Mouse (Mus musculus): ENCODE measurements around the gene Tbx10. TPM values are rescaled to one million over a fixed set of nuclear protein-coding genes. Genes with fewer than 3 reads are reported as not detected.
"Not testable (repeated sequence)": the region's sequence is repeated elsewhere in the genome, so short reads cannot be mapped to it uniquely, and the experiment has no call there.

Tbx10 gene
- polyA plus RNA-seq, 1 experiment = 0.10 TPM

- 35% methylated on average over 14 of the region's 14 CpGs for whole genome bisulfite sequencing
- peak; percentile 52; the same call in 1 of the 2 replicates for TF ChIP-seq POLR2A (IDR thresholded peaks at IDR 0.05; ENCODE audit: low read depth, low read length)
- TF ChIP-seq CTCF (IDR thresholded peaks at IDR 0.05; ENCODE audit: extremely low read depth, insufficient read length, insufficient replicate concordance, low read depth, low read length) = no peak
- Histone ChIP-seq H3K27ac (ENCODE audit: insufficient read depth, low read depth, low read length) (peak overlapping the region; percentile 64), H3K4me3 (ENCODE audit: low read depth, low read length) (peak overlapping the region; percentile 64), H3K36me3 (ENCODE audit: control insufficient read depth, insufficient read depth, low read length) (no peaks in the 10 kb centered on the region), H3K27me3 (ENCODE audit: control insufficient read depth, insufficient read depth, low read length) (no peaks in the 10 kb centered on the region), H3K4me1 (ENCODE audit: control insufficient read depth, insufficient read depth, insufficient read length, low read length) (peaks cover 10% of the 10 kb centered on the region)
Observed at GRCm38 (mm10) chr19:4042124-4042523, 49.6 kb downstream of the Tbx10 start.

DNA sequence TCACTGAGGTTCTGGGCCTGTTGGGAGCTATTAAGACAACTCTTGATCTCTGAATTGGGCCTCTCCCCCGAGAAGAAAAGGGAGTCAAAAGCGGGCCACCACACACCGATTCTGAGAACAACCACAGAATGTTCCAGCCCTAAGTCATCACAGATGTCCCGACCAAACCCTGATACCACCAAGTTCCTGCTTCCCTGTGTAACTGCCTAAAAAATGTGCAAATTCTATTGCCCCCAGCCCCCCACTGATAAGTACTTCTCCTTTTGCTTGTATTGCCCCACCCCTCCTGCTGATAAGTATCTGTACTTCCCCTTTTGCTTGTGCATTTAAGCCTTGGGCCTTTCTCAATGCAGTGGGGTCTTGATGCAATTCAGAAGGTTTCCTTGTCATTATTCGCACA, 51.6 kb downstream of the Tbx10 start:
- not testable (repeated sequence) for H3K27ac ChIP-seq (ENCODE audit: insufficient read depth, low read depth, low read length); H3K36me3 ChIP-seq (ENCODE audit: control insufficient read depth, insufficient read depth, low read length); H3K4me3 ChIP-seq (ENCODE audit: low read depth, low read length); H3K27me3 ChIP-seq (ENCODE audit: control insufficient read depth, insufficient read depth, low read length)
- WGBS = 82% methylated on average over 5 of the region's 5 CpGs
- H3K4me1 ChIP-seq (ENCODE audit: control insufficient read depth, insufficient read depth, insufficient read length, low read length) = peaks cover 13% of the 10 kb centered on the region

- no peaks in the 10 kb centered on the region for H3K36me3 ChIP-seq (ENCODE audit: control insufficient read depth, insufficient read depth, low read length)
- H3K4me3 ChIP-seq (ENCODE audit: low read depth, low read length) = peak within 1 kb of the TSS; percentile 19
- TF ChIP-seq POLR2A (IDR thresholded peaks at IDR 0.05; ENCODE audit: low read depth, low read length) (no peak), CTCF (IDR thresholded peaks at IDR 0.05; ENCODE audit: extremely low read depth, insufficient read length, insufficient replicate concordance, low read depth, low read length) (peak; percentile 41; the same call in 1 of the 2 replicates)
- 8% methylated on average over 16 of the region's 16 CpGs for WGBS
- H3K27me3 ChIP-seq (ENCODE audit: control insufficient read depth, insufficient read depth, low read length) = no peaks in the 10 kb centered on the region
- peak within 1 kb of the TSS; percentile 98 for H3K27ac ChIP-seq (ENCODE audit: insufficient read depth, low read depth, low read length)
- peaks cover 13% of the 10 kb centered on the region for H3K4me1 ChIP-seq (ENCODE audit: control insufficient read depth, insufficient read depth, insufficient read length, low read length)
Observed at GRCm38 (mm10) chr19:4045966-4046865, 53.7 kb downstream of the Tbx10 start, which contains the start of gene Gstp2. Gene Gstp2 (minus strand): TSS chr19:4046023.

DNA sequence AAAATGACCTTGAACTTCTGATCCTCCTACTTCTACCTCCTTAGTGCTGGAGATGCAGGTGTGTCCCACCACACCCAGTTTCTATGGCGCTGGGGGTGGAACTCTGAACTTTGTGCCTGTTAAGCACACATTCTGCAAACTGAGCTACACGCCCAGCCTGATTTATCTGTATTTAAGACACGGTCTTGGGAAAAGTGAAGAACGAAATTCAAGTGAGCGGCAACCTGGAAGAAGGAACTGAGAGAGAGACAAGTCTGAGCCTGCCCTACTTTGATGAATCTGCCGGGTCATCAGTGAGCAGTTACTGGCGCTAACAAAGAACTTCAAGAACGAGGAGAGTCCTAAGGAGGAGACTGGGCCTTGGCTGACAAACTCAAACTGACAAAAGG, 54.3 kb downstream of the Tbx10 start:
- Histone ChIP-seq H3K27me3 (ENCODE audit: control insufficient read depth, insufficient read depth, low read length) (no peaks in the 10 kb centered on the region), H3K4me1 (ENCODE audit: control insufficient read depth, insufficient read depth, insufficient read length, low read length) (peaks cover 12% of the 10 kb centered on the region), H3K36me3 (ENCODE audit: control insufficient read depth, insufficient read depth, low read length) (no peaks in the 10 kb centered on the region), H3K27ac (ENCODE audit: insufficient read depth, low read depth, low read length) (peak overlapping the region; percentile 98), H3K4me3 (ENCODE audit: low read depth, low read length) (peak overlapping the region; percentile 30; the same call in 1 of the 2 replicates)
- TF ChIP-seq CTCF (IDR thresholded peaks at IDR 0.05; ENCODE audit: extremely low read depth, insufficient read length, insufficient replicate concordance, low read depth, low read length) (no peak), POLR2A (IDR thresholded peaks at IDR 0.05; ENCODE audit: low read depth, low read length) (no peak)
- 28% methylated on average over 8 of the region's 8 CpGs for WGBS

DNA sequence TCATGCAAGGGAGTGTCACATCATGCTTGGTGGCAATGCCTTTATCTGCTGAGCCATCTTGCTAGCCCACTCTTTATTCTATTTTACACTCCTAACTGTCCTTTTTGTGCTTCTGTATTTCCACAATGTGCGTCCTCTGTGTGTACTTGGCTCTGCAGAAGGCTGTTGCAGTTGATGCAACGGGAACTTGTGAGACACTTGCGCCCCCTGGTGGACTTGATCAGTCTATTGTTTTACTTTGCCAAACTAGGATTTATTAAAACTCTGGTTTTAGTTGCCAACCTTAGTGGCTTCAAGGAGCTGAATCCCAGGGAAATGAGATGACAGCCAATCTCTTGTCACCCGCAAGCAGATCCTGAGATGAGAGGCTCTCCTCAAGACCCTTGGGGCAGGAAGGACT, 55.3 kb downstream of the Tbx10 start:
- peak overlapping the region; percentile 98 for H3K27ac ChIP-seq (ENCODE audit: insufficient read depth, low read depth, low read length)
- 18% methylated on average over 4 of the region's 4 CpGs for WGBS
- peak overlapping the region; percentile 17; the same call in 1 of the 2 replicates for H3K4me3 ChIP-seq (ENCODE audit: low read depth, low read length)
- peaks cover 8% of the 10 kb centered on the region for H3K4me1 ChIP-seq (ENCODE audit: control insufficient read depth, insufficient read depth, insufficient read length, low read length)
- TF ChIP-seq CTCF (IDR thresholded peaks at IDR 0.05; ENCODE audit: extremely low read depth, insufficient read length, insufficient replicate concordance, low read depth, low read length) (peak; percentile 85; the same call in 1 of the 2 replicates), POLR2A (IDR thresholded peaks at IDR 0.05; ENCODE audit: low read depth, low read length) (no peak)
- H3K36me3 ChIP-seq (ENCODE audit: control insufficient read depth, insufficient read depth, low read length) = no peaks in the 10 kb centered on the region
- H3K27me3 ChIP-seq (ENCODE audit: control insufficient read depth, insufficient read depth, low read length) = no peaks in the 10 kb centered on the region

DNA sequence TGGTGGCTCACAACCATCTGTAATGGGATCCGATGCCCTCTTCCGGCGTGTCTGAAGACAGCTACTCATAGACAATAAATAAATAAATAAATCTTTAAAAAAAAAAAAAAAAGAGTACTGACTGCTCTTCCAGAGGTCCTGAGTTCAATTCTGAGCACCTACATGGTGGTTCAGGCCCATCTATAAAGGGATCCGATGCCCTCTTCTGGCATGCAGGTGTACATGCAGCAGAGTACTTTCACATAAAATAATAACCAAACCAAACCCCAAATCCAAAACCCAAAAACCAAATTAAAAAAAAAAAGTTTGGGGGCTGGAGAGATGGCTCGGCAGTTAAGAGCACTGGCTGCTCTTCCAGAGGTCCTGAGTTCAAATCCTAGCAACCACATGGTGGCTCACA, 56.5 kb downstream of the Tbx10 start:
- WGBS = 86% methylated on average over 5 of the region's 5 CpGs
- H3K27me3 ChIP-seq (ENCODE audit: control insufficient read depth, insufficient read depth, low read length); H3K4me3 ChIP-seq (ENCODE audit: low read depth, low read length); H3K4me1 ChIP-seq (ENCODE audit: control insufficient read depth, insufficient read depth, insufficient read length, low read length); H3K27ac ChIP-seq (ENCODE audit: insufficient read depth, low read depth, low read length); H3K36me3 ChIP-seq (ENCODE audit: control insufficient read depth, insufficient read depth, low read length): not testable (repeated sequence)
- peak; percentile 38; the same call in 1 of the 2 replicates for TF ChIP-seq CTCF (IDR thresholded peaks at IDR 0.05; ENCODE audit: extremely low read depth, insufficient read length, insufficient replicate concordance, low read depth, low read length)

Other genes starting within 250 kb of the Tbx10 start
- gene Kmt5b, start 225.3 kb upstream of the Tbx10 start, polyA plus RNA-seq (2012; rRNA removed) = 7.4 and 16.8 TPM in 2 replicates
- 85.2 and 214 TPM in 2 replicates for gene Chka, start 141.0 kb upstream of the Tbx10 start, polyA plus RNA-seq (2012; rRNA removed)
- gene Tcirg1, start 85.6 kb upstream of the Tbx10 start, polyA plus RNA-seq (2012; rRNA removed) = 107 and 148 TPM in 2 replicates
- gene Ndufs8, start 80.0 kb upstream of the Tbx10 start, polyA plus RNA-seq (2012; rRNA removed) = 303 and 423 TPM in 2 replicates
- 32.8 and 43.0 TPM in 2 replicates for gene Aldh3b1, start 62.9 kb upstream of the Tbx10 start, polyA plus RNA-seq (2012; rRNA removed)
- 108 and 140 TPM in 2 replicates for gene Unc93b1, start 57.6 kb upstream of the Tbx10 start, polyA plus RNA-seq (2012; rRNA removed)
- not detected in 2 replicates for gene Aldh3b3, start 34.1 kb upstream of the Tbx10 start, polyA plus RNA-seq (2012; rRNA removed)
- 0.55 and 1.5 TPM in 2 replicates for gene Aldh3b2, start 20.4 kb upstream of the Tbx10 start, polyA plus RNA-seq (2012; rRNA removed)
- 99.4 and 147 TPM in 2 replicates for gene Acy3, start 6.2 kb upstream of the Tbx10 start, polyA plus RNA-seq (2012; rRNA removed)
- gene Nudt8, start 7.8 kb downstream of the Tbx10 start, polyA plus RNA-seq (2012; rRNA removed) = 30.6 and 33.7 TPM in 2 replicates
- 0.77 and 0.90 TPM in 2 replicates for gene Gm49405, start 7.9 kb downstream of the Tbx10 start, polyA plus RNA-seq (2012; rRNA removed)
- 5.1 and 8.2 TPM in 2 replicates for gene Doc2g, start 10.6 kb downstream of the Tbx10 start, polyA plus RNA-seq (2012; rRNA removed)
- gene Ndufv1, start 20.1 kb downstream of the Tbx10 start, polyA plus RNA-seq (2012; rRNA removed) = 92.8 and 170 TPM in 2 replicates
- 798 and 1,214 TPM in 2 replicates for gene Gstp1, start 45.2 kb downstream of the Tbx10 start, polyA plus RNA-seq (2012; rRNA removed)
- gene Gstp2, start 53.3 kb downstream of the Tbx10 start, polyA plus RNA-seq (2012; rRNA removed) = 231 and 289 TPM in 2 replicates
- gene Gstp3, start 66.8 kb downstream of the Tbx10 start, polyA plus RNA-seq (2012; rRNA removed) = 11.8 and 15.0 TPM in 2 replicates
- 24.8 TPM in 1 of 2 replicates, not detected in the other for gene Cabp2, start 88.8 kb downstream of the Tbx10 start, polyA plus RNA-seq (2012; rRNA removed)
- 186 and 366 TPM in 2 replicates for gene Cdk2ap2, start 104.4 kb downstream of the Tbx10 start, polyA plus RNA-seq (2012; rRNA removed)
- 108 and 197 TPM in 2 replicates for gene Pitpnm1, start 107.2 kb downstream of the Tbx10 start, polyA plus RNA-seq (2012; rRNA removed)
- 41.3 and 59.8 TPM in 2 replicates for gene Aip, start 133.1 kb downstream of the Tbx10 start, polyA plus RNA-seq (2012; rRNA removed)
- 0.06 TPM in 1 of 2 replicates, not detected in the other for gene Gpr152, start 147.0 kb downstream of the Tbx10 start, polyA plus RNA-seq (2012; rRNA removed)
- gene Cabp4, start 151.3 kb downstream of the Tbx10 start, polyA plus RNA-seq (2012; rRNA removed) = 0.25 and 0.42 TPM in 2 replicates
- 264 and 493 TPM in 2 replicates for gene Coro1b, start 155.9 kb downstream of the Tbx10 start, polyA plus RNA-seq (2012; rRNA removed)
- gene Ptprcap, start 160.9 kb downstream of the Tbx10 start, polyA plus RNA-seq (2012; rRNA removed) = 95.3 and 169 TPM in 2 replicates
- gene Rps6kb2, start 170.6 kb downstream of the Tbx10 start, polyA plus RNA-seq (2012; rRNA removed) = 37.9 and 42.5 TPM in 2 replicates
- gene Carns1, start 182.7 kb downstream of the Tbx10 start, polyA plus RNA-seq (2012; rRNA removed) = 3.7 and 4.4 TPM in 2 replicates
- 15.3 and 21.9 TPM in 2 replicates for gene Tbc1d10c, start 198.5 kb downstream of the Tbx10 start, polyA plus RNA-seq (2012; rRNA removed)
- 142 and 258 TPM in 2 replicates for gene Ppp1ca, start 199.3 kb downstream of the Tbx10 start, polyA plus RNA-seq (2012; rRNA removed)
- gene Rad9a, start 208.9 kb downstream of the Tbx10 start, polyA plus RNA-seq (2012; rRNA removed) = 8.2 and 12.2 TPM in 2 replicates
- 10.1 and 12.4 TPM in 2 replicates for gene Clcf1, start 221.5 kb downstream of the Tbx10 start, polyA plus RNA-seq (2012; rRNA removed)
- not detected in 2 replicates for gene AC109138.7, start 221.6 kb downstream of the Tbx10 start, polyA plus RNA-seq (2012; rRNA removed)
- 46.4 and 118 TPM in 2 replicates for gene Pold4, start 239.1 kb downstream of the Tbx10 start, polyA plus RNA-seq (2012; rRNA removed)

Measured in small intestine, adult 2 months (tissue).